Mouse (Mus musculus) thymus, adult 18-20 months (tissue): ENCODE measurements around the gene Rpl41.
A peak's percentile ranks its signal among the peaks of the same experiment; 100 is the strongest.
"Not testable (repeated sequence)": the region's sequence is repeated elsewhere in the genome, so short reads cannot be mapped to it uniquely, and the experiment has no call there.

Experiments
- DNase-seq, 2 experiments: peaks; one replicate each; pipeline ENCODE4 v3.0.0; 2022; ENCODE audit warnings: mixed read lengths in 2 of 2

Gene Rpl41

GRCm38 (mm10) chr10:128555567-128555966, 6.5 kb upstream of the Rpl41 start:
- not testable (repeated sequence) for DNase-seq

GRCm38 (mm10) chr10:128550144-128550823, 1.2 kb upstream of the Rpl41 start:
- DNase-seq: not testable (repeated sequence)

GRCm38 (mm10) chr10:128549682-128550057, 565 bp upstream of the Rpl41 start:
- DNase-seq: peak in 1 of 2 experiments; percentile 35

GRCm38 (mm10) chr10:128548051-128548791, 884 bp downstream of the Rpl41 start:
- DNase-seq: peak in 1 of 2 experiments; percentile 23

- DNase-seq: peak; percentile 93 to 97
Observed at GRCm38 (mm10) chr10:128547361-128548032, 1.6 kb downstream of the Rpl41 start, which contains the start of gene Zc3h10. Gene Zc3h10, minus strand, starts transcription at chr10:128547774.

- DNase-seq: no peak
Observed at GRCm38 (mm10) chr10:128546787-128547186, 2.3 kb downstream of the Rpl41 start.

GRCm38 (mm10) chr10:128546361-128546760, 2.7 kb downstream of the Rpl41 start:
- no peak for DNase-seq

- DNase-seq: no peak
Observed at GRCm38 (mm10) chr10:128545570-128545898, 3.6 kb downstream of the Rpl41 start.

- DNase-seq: no peak
Observed at GRCm38 (mm10) chr10:128544674-128545569, 4.2 kb downstream of the Rpl41 start.

- DNase-seq: no peak
Observed at GRCm38 (mm10) chr10:128544151-128544657, 4.9 kb downstream of the Rpl41 start.

- no peak for DNase-seq
Observed at GRCm38 (mm10) chr10:128543100-128543499, 6.0 kb downstream of the Rpl41 start.

- no peak for DNase-seq
Observed at GRCm38 (mm10) chr10:128538340-128538870, 10.7 kb downstream of the Rpl41 start.

GRCm38 (mm10) chr10:128536266-128536940, 12.7 kb downstream of the Rpl41 start:
- peak; percentile 85 to 92 for DNase-seq

GRCm38 (mm10) chr10:128535624-128536265, 13.4 kb downstream of the Rpl41 start:
- DNase-seq: no peak

GRCm38 (mm10) chr10:128535206-128535605, 13.9 kb downstream of the Rpl41 start:
- DNase-seq: no peak

- DNase-seq: no peak
Observed at GRCm38 (mm10) chr10:128526366-128527356, 22.4 kb downstream of the Rpl41 start.

- peak; percentile 87 to 94 for DNase-seq
Observed at GRCm38 (mm10) chr10:128525671-128526308, 23.3 kb downstream of the Rpl41 start, which contains the start of gene Esyt1. Gene Esyt1, minus strand, starts transcription at chr10:128525871.

GRCm38 (mm10) chr10:128524732-128525662, 24.1 kb downstream of the Rpl41 start:
- DNase-seq: peak; percentile 50 to 65
